Mouse (Mus musculus) cortical plate, adult 2 months (tissue): ENCODE data around the gene Adam22. TPM values are rescaled to one million over a fixed set of nuclear protein-coding genes. Genes with fewer than 3 reads are reported as not detected.

Experiments used
- H3K27ac ChIP-seq: fragments of 200-500 bp; 2 replicates; pipeline ENCODE4 v1.5.1; 2012; ENCODE audit warnings: low read length, control low read depth, inconsistent platforms; ENCODE audit not compliant: insufficient read depth
- H3K4me1 ChIP-seq: fragments of 200-500 bp; 2 replicates; pipeline ENCODE4 v1.6.1; 2011; ENCODE audit warnings: low read length; ENCODE audit not compliant: control insufficient read depth, insufficient read depth
- H3K4me3 ChIP-seq: fragments of 200-500 bp; 2 replicates; pipeline ENCODE4 v1.5.1; 2011; ENCODE audit warnings: mild to moderate bottlenecking, low read length, control low read depth; ENCODE audit not compliant: insufficient read depth
- CTCF ChIP-seq: fragments of 200-500 bp; IDR thresholded peaks from 2 replicates; pipeline ENCODE4 v1.5.1; 2011; ENCODE audit warnings: mild to moderate bottlenecking, control low read depth, low read length; ENCODE audit not compliant: insufficient read depth; ENCODE audit errors: extremely low read depth
- POLR2A ChIP-seq: fragments of 200-500 bp; IDR thresholded peaks from 2 replicates; pipeline ENCODE4 v1.6.1; 2011; ENCODE audit warnings: mild to moderate bottlenecking, low read length, control low read depth; ENCODE audit not compliant: insufficient read depth; ENCODE audit errors: extremely low read depth
- polyA plus RNA-seq: library from polyadenylated mRNA; depleted of rRNA; stranded (reverse); fragments of >200 nt; gene quantifications from 2 replicates; pipeline ENCODE4 v1.2.3, GENCODE M21; 2012

The Adam22 gene
- polyA plus RNA-seq, 1 experiment = 83.4 TPM

DNA sequence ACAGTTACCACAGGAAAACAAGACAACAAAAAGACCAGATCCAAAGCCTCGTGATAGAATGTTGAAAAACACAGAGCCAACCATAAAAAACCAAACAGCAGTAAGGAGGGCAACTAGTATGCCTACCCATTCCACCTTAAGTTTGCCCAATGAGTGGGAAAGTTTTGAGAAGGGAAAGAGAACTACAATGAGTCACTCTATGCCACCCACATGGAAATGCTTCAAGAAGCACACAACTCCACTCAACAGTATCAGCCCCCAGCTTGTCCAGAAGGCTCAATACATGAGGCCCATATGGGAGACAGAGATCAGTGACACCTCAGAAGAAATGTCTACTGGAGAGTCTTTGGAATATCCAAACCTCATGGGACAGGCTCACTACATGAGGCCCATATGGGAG is 187.3 kb downstream of the Adam22 start:
- Histone ChIP-seq H3K4me3 (no peak overlapping the region), H3K27ac (no peak overlapping the region), H3K4me1 (no peaks in the 10 kb centered on the region)
- TF ChIP-seq POLR2A = no peak
- TF ChIP-seq CTCF = no peak

DNA sequence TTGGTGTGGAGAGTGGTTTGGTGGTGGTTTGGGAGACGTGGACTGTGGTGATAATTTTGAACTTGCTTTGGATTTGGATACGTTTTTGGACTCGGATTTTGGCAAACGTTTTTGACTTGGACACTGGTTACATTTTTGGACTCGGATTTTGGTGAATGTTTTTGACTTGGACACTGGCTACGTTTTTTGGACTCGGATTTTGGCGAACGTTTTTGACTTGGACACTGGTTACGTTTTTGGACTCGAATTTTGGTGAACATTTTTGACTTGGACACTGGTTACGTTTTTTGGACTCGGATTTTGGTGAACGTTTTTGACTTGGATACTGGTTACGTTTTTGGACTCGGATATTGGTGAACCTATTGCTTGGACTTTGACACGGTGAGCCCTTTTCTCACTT is 189.8 kb downstream of the Adam22 start:
- Histone ChIP-seq H3K4me1 (no peaks in the 10 kb centered on the region), H3K27ac (no peak overlapping the region), H3K4me3 (no peak overlapping the region)
- TF ChIP-seq CTCF = no peak
- no peak for TF ChIP-seq POLR2A

DNA sequence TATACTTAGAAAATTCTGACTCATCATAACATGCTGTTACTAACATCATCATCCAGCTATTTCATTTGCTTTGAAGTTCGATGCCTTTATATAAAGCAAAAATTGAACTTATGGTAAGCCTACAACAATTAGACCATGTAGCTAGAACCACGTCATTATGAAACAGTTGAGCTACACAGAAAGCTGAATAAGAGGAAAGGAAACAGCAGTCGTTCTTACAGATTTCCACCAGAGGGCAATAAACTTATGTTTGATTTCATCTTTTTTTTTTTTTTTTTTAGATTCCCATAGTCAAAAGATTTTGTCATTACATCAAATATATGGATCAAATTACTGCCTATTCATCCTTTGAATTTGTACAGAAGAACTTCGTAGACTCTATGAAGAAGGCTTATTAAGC is 203.2 kb downstream of the Adam22 start:
- H3K4me1 ChIP-seq = no peaks in the 10 kb centered on the region
- TF ChIP-seq CTCF (no peak), POLR2A (no peak)
- H3K4me3 ChIP-seq = no peak overlapping the region
- no peak overlapping the region for H3K27ac ChIP-seq

DNA sequence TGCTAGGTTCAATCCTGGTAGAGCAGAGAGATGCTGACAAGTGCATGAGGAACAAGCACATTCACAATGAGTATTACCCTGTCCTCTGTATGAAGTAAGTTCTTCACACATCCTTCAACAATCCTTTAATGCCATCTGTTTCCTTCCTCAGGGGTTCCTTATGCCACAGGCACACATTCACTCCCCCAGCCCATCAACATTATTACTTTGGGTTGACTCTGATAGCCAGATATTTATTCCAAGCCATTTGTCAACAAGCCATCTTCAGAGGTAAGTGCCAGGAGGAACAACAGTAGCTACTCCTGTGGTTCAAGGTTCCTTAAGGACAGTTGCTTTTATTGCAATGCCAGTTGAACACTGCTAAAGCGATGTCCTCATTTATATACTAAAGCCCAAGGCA is 216.3 kb downstream of the Adam22 start:
- peaks cover 2% of the 10 kb centered on the region for H3K4me1 ChIP-seq
- H3K27ac ChIP-seq = no peak overlapping the region
- H3K4me3 ChIP-seq = no peak overlapping the region
- TF ChIP-seq CTCF = no peak
- TF ChIP-seq POLR2A = no peak

DNA sequence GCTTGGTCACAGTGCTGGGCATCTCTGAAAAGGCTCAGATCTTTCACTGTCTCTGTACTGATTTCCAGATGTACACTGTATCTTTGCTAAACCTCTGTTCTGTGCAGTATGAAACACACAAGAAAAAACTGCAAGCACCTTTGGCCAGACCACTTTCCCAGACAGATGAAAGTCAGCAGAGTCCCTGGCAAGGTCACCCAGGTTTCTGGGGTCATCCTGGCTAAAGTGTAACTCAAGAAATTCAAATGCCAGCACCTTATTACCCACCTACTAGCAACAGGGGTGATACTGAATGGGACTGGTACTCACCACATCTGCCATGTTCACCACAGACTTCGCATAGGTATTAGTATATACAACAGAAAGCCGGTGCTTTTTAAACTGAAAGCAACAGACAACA is 221.8 kb downstream of the Adam22 start:
- TF ChIP-seq POLR2A (no peak), CTCF (no peak)
- Histone ChIP-seq H3K4me1 (peaks cover 2% of the 10 kb centered on the region; the same call in 1 of the 2 replicates), H3K4me3 (no peak overlapping the region), H3K27ac (no peak overlapping the region)

DNA sequence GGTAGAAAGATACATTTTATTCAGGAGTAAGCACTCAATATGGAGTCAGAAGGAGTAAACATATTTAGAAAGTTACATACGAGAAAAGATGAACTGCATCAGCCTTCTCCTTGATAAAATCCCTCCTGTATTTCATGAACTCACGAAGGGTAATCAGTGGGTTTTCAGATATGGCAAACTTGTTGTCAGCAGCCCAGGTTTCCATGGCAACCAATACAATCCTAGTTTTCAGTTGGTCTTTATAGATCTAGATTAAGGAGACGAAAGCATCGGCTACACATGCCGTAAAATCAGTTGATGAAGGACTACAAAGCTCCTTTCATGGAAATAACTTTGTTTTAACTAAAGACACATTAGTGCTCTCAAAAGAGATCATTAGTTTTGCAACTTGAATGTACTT is 222.5 kb downstream of the Adam22 start:
- no peak overlapping the region for H3K4me3 ChIP-seq
- no peak overlapping the region for H3K27ac ChIP-seq
- peaks cover 2% of the 10 kb centered on the region; the same call in 1 of the 2 replicates for H3K4me1 ChIP-seq
- TF ChIP-seq POLR2A (no peak), CTCF (no peak)

DNA sequence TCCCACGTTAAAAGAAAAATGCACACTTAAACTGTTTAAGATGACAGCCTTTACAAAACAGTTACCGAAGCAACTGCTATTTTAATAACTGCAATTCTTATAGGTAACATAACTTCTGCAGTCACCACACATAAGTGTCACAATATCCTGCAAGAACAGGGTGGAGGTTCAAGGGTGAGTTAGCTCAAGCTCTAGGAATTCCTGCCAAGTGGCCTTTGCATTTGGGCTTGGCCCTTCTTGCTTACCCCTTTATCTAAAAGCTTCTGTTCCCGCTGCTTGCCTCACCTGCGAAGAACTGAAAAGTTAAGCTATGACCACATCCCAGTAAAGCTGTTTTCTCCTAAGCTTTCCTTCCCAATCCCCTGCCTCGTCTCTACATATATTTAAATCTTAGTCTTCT is 235.4 kb downstream of the Adam22 start:
- TF ChIP-seq POLR2A (no peak), CTCF (no peak)
- no peaks in the 10 kb centered on the region for H3K4me1 ChIP-seq
- no peak overlapping the region for H3K27ac ChIP-seq
- H3K4me3 ChIP-seq = no peak overlapping the region

DNA sequence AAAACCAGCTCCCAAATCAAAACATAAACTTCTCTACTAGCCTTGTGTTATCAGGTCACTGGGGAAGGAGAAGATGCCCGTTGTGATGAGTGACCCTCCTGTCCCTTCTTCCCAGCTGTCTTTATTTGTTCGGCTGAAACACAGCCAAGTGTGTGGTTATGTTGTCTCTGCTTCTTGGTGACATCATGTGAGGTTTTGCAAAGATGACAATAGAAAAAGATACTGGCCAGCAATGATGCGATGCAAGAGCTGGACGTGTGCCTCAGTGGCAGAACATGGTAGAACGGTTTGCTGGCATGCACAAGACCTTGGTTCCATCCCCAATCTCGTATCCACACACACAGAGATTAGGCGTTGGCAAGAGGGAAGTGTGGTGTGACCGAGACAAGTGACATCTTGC is 236.0 kb downstream of the Adam22 start:
- Histone ChIP-seq H3K4me3 (no peak overlapping the region), H3K4me1 (no peaks in the 10 kb centered on the region), H3K27ac (no peak overlapping the region)
- TF ChIP-seq POLR2A (no peak), CTCF (no peak)

DNA sequence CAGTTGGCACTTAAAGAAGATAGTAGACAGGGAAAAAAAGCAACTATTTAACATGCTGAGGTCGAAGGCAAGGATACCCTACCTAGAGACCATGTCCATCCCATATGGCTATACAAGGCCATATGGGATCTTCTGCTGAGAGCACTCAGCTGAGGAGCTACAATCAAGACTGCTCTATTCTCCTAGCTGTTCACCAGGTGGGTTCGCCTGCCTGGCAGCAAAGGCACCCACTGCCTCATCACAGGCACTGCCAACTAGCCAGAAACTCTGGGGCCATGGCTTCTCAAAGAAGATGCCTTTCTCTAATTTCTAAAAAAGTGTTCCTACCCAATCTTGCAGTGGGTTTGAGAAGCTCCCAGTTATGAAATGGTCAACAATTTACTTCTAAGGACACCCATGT is 238.2 kb downstream of the Adam22 start:
- Histone ChIP-seq H3K4me1 (no peaks in the 10 kb centered on the region), H3K4me3 (no peak overlapping the region), H3K27ac (no peak overlapping the region)
- TF ChIP-seq CTCF (no peak), POLR2A (no peak)

DNA sequence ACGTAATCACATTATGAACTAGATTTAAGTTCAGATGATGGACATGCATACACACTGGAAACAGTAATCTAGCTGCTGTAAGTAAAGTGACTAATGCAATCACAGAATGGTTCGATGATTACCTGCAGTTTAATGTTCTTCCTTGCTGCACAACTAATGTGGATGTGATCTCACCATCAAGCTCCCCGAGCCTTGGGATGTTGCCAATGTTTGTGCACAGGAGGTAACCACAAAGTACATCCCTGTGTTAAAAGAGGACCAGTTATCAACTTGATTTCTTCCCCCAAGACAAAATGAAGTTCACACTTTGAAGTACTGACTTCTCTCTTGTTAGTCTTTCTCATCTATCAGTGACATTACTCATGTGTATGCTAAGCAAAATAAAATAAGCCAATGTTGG is 247.0 kb downstream of the Adam22 start:
- H3K27ac ChIP-seq = no peak overlapping the region
- H3K4me1 ChIP-seq = peaks cover 3% of the 10 kb centered on the region
- no peak overlapping the region for H3K4me3 ChIP-seq
- no peak for TF ChIP-seq CTCF
- no peak for TF ChIP-seq POLR2A

DNA sequence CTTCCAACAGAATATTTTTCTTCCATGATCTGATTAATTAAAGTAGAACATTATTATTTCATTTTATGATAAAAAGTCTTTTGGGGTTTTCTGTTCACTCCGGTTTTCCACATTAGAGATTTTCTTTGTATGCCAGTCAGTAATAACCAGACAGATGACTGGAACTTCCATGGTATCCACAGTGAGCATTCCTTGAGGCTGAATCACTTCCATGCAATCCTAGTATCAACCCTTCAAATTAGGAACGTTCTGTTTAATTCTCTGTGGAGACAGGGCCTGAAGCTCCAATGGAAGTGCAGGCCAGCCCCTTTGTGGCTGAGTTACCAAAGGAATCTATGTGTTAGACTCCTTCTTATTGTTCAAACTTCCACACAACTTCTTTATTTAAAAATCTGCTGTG is 247.9 kb downstream of the Adam22 start:
- Histone ChIP-seq H3K4me1 (peaks cover 3% of the 10 kb centered on the region), H3K27ac (no peak overlapping the region), H3K4me3 (no peak overlapping the region)
- TF ChIP-seq CTCF (no peak), POLR2A (no peak)
